Mouse (Mus musculus): Measurements from ENCODE around the gene Cnnm2.

The Cnnm2 gene

GRCm38 (mm10) chr19:46849443-46849997, 88.1 kb downstream of the Cnnm2 start:
- no peak for DNase-seq

GRCm38 (mm10) chr19:46856232-46856631, 94.8 kb downstream of the Cnnm2 start:
- no peak for DNase-seq

GRCm38 (mm10) chr19:46856780-46857179, 95.4 kb downstream of the Cnnm2 start:
- no peak for DNase-seq

GRCm38 (mm10) chr19:46857277-46857989, 96.0 kb downstream of the Cnnm2 start:
- no peak for DNase-seq

- no peak for DNase-seq
Measured at GRCm38 (mm10) chr19:46858200-46858599, 96.8 kb downstream of the Cnnm2 start.

- no peak for DNase-seq
Measured at GRCm38 (mm10) chr19:46862556-46862955, 101.2 kb downstream of the Cnnm2 start.

GRCm38 (mm10) chr19:46863236-46863927, 102.0 kb downstream of the Cnnm2 start:
- peak; percentile 79 to 83 for DNase-seq

GRCm38 (mm10) chr19:46864079-46864478, 102.7 kb downstream of the Cnnm2 start:
- no peak for DNase-seq

- no peak for DNase-seq
Measured at GRCm38 (mm10) chr19:46864731-46865331, 103.4 kb downstream of the Cnnm2 start.

GRCm38 (mm10) chr19:46865381-46865780, 104.0 kb downstream of the Cnnm2 start:
- no peak for DNase-seq

GRCm38 (mm10) chr19:46869049-46869448, 107.7 kb downstream of the Cnnm2 start:
- DNase-seq = no peak

- DNase-seq = peak; percentile 90
Measured at GRCm38 (mm10) chr19:46869526-46869925, 108.1 kb downstream of the Cnnm2 start.

- DNase-seq = no peak
Measured at GRCm38 (mm10) chr19:46871096-46871495, 109.7 kb downstream of the Cnnm2 start.

- DNase-seq = no peak
Measured at GRCm38 (mm10) chr19:46871651-46872050, 110.3 kb downstream of the Cnnm2 start.

- no peak for DNase-seq
Measured at GRCm38 (mm10) chr19:46873924-46874323, 112.5 kb downstream of the Cnnm2 start.

GRCm38 (mm10) chr19:46875790-46876189, 114.4 kb downstream of the Cnnm2 start:
- peak; percentile 87 to 94 for DNase-seq

GRCm38 (mm10) chr19:46877886-46878285, 116.5 kb downstream of the Cnnm2 start:
- DNase-seq = no peak

- peak; percentile 93 to 95 for DNase-seq
Measured at GRCm38 (mm10) chr19:46878346-46878745, 117.0 kb downstream of the Cnnm2 start.

- DNase-seq = no peak
Measured at GRCm38 (mm10) chr19:46879876-46880275, 118.5 kb downstream of the Cnnm2 start.

GRCm38 (mm10) chr19:46885365-46885764, 124.0 kb downstream of the Cnnm2 start:
- no peak for DNase-seq

GRCm38 (mm10) chr19:46886826-46887225, 125.4 kb downstream of the Cnnm2 start:
- no peak for DNase-seq

- no peak for DNase-seq
Measured at GRCm38 (mm10) chr19:46887811-46888527, 126.6 kb downstream of the Cnnm2 start.

- no peak for DNase-seq
Measured at GRCm38 (mm10) chr19:46889666-46890065, 128.3 kb downstream of the Cnnm2 start.

All from cerebellum, postnatal 14 days (tissue).